Mouse (Mus musculus): ENCODE results near the gene Cpeb2.

- TF ChIP-seq POLR2A (IDR thresholded peaks at IDR 0.05; ENCODE audit: insufficient read depth, low read depth, low read length) (no peak), CTCF (IDR thresholded peaks at IDR 0.05) (no peak)
Observed at GRCm38 (mm10) chr5:43223359-43223758, 9.6 kb upstream of the Cpeb2 start.

Measured in heart, adult 2 months (tissue).